Mouse (Mus musculus) neural tube, embryonic 14.5 days (tissue): ENCODE results near the gene Acbd4. TPM values are rescaled to one million over a fixed set of nuclear protein-coding genes. Genes with fewer than 3 reads are reported as not detected.

ENCODE experiments used
- polyA plus RNA-seq: library from polyadenylated mRNA; unstranded; fragments of >200 nt; fragmentation: Nextera tagmentation; extraction: Ambion mirVana; gene quantifications from 2 replicates; pipeline ENCODE4 v1.2.1, GENCODE M21; 2014

Gene Acbd4
- polyA plus RNA-seq, 1 experiment from 2014 or later = 8.1 TPM

Other genes with a start within 250 kb of the Acbd4 start
- gene Eftud2, start 220.7 kb upstream of the Acbd4 start, polyA plus RNA-seq = 113 and 135 TPM in 2 replicates
- gene Ccdc103, start 220.5 kb upstream of the Acbd4 start, polyA plus RNA-seq = 2.1 and 2.4 TPM in 2 replicates
- gene Fam187a, start 216.5 kb upstream of the Acbd4 start, polyA plus RNA-seq = 0.17 TPM in 1 of 2 replicates, not detected in the other
- 0.17 and 0.88 TPM in 2 replicates for gene Gfap, start 200.8 kb upstream of the Acbd4 start, polyA plus RNA-seq
- gene Kif18b, start 176.6 kb upstream of the Acbd4 start, polyA plus RNA-seq = 0.84 and 0.88 TPM in 2 replicates
- 5.6 and 6.8 TPM in 2 replicates for gene C1ql1, start 155.0 kb upstream of the Acbd4 start, polyA plus RNA-seq
- gene Nmt1, start 73.5 kb upstream of the Acbd4 start, polyA plus RNA-seq = 27.9 and 35.5 TPM in 2 replicates
- gene Dcakd, start 73.3 kb upstream of the Acbd4 start, polyA plus RNA-seq = 178 and 193 TPM in 2 replicates
- gene Plcd3, start within 50 bp of the Acbd4 start, polyA plus RNA-seq = 1.3 and 1.4 TPM in 2 replicates
- gene Hexim1, start 14.5 kb downstream of the Acbd4 start, polyA plus RNA-seq = 5.8 and 6.1 TPM in 2 replicates
- 24.4 and 29.8 TPM in 2 replicates for gene Hexim2, start 30.7 kb downstream of the Acbd4 start, polyA plus RNA-seq
- gene Fmnl1, start 69.4 kb downstream of the Acbd4 start, polyA plus RNA-seq = 5.1 and 9.2 TPM in 2 replicates
- 1.4 and 2.4 TPM in 2 replicates for gene 1700023F06Rik, start 106.9 kb downstream of the Acbd4 start, polyA plus RNA-seq
- gene Spata32, start 116.8 kb downstream of the Acbd4 start, polyA plus RNA-seq = 0.32 and 0.92 TPM in 2 replicates
- gene Map3k14, start 165.8 kb downstream of the Acbd4 start, polyA plus RNA-seq = 3.0 and 4.1 TPM in 2 replicates